Mouse (Mus musculus) cerebellum, adult 2 months (tissue): ENCODE measurements at regions not wholly inside any gene's neighbourhood (a gene's known extent, or its start where the extent isn't known, plus 50 kb on each side); places are given as distances from the start of the nearest gene placed in this dataset.

Experiments used
- CTCF ChIP-seq: fragments of 200-500 bp; IDR thresholded peaks from 2 replicates; pipeline ENCODE4 v1.5.1; 2011; ENCODE audit warnings: low read depth, mild to moderate bottlenecking, control low read depth, low read length, moderate library complexity, borderline replicate concordance; ENCODE audit not compliant: insufficient read depth
- POLR2A ChIP-seq: fragments of 200-500 bp; IDR thresholded peaks from 2 replicates; pipeline ENCODE4 v1.6.1; 2011; ENCODE audit warnings: low read length, control low read depth, borderline replicate concordance; ENCODE audit not compliant: insufficient read depth

DNA sequence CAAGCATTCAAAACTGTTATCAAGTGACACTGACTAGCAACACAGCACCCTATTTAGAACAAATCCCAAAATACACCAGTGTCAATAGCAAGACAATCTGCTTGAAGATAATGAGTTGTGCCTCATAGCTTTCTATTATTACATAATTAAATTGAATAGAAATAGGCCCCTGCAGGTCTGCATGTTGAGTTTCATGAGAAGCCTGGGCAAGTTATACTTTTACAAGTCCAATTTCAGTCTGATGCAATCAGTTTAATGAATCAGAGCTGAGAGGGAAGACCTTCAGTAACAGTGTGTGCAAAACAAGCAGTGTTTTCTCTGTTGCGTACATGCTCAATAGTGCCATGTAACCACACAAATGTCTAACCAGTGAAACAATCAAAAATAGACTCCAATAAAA, 498.5 kb downstream of the Nfib start:
- TF ChIP-seq POLR2A (no peak), CTCF (no peak)
